Mouse (Mus musculus) midbrain, embryonic 15.5 days (tissue): ENCODE data around the gene Capn15. TPM values are rescaled to one million over a fixed set of nuclear protein-coding genes. Genes with fewer than 3 reads are reported as not detected.

Source experiments
- ATAC-seq: fragments of 200-750 bp; cut with Nextera tagmentation; replicated peaks from 2 replicates; pipeline ENCODE4 v1.8.0; 2017; ENCODE audit warnings: moderate TSS enrichment
- H3K27ac ChIP-seq: fragments of 300-500 bp; sonication (generic); 2 replicates; pipeline ENCODE4 v1.5.1; 2015; ENCODE audit warnings: mild to moderate bottlenecking, inconsistent platforms
- H3K27me3 ChIP-seq: fragments of 300-500 bp; sonication (generic); replicated peaks from 2 replicates; pipeline ENCODE4 v1.6.1; 2015; ENCODE audit warnings: inconsistent platforms
- H3K36me3 ChIP-seq: fragments of 300-500 bp; sonication (generic); replicated peaks from 2 replicates; pipeline ENCODE4 v1.6.1; 2015; ENCODE audit warnings: inconsistent platforms
- H3K4me1 ChIP-seq: fragments of 300-500 bp; sonication (generic); 2 replicates; pipeline ENCODE4 v1.6.1; 2015; ENCODE audit warnings: inconsistent platforms
- H3K4me2 ChIP-seq: fragments of 300-500 bp; sonication (generic); 2 replicates; pipeline ENCODE4 v1.6.1; 2015; ENCODE audit warnings: inconsistent platforms, mild to moderate bottlenecking, moderate library complexity
- H3K4me3 ChIP-seq: fragments of 300-500 bp; sonication (generic); 2 replicates; pipeline ENCODE4 v1.5.1; 2015; ENCODE audit warnings: mild to moderate bottlenecking, inconsistent platforms
- H3K9ac ChIP-seq: fragments of 300-500 bp; sonication (generic); 2 replicates; pipeline ENCODE4 v1.6.1; 2015; ENCODE audit warnings: mild to moderate bottlenecking, inconsistent platforms
- H3K9me3 ChIP-seq: fragments of 300-500 bp; sonication (generic); 2 replicates; pipeline ENCODE4 v1.6.1; 2016; ENCODE audit warnings: inconsistent platforms
- WGBS: fragments of 180-500 bp; shearing (Covaris S2); methylation state at CpG from one replicate; pipeline ENCODE4 v1.1.7; 2015; ENCODE audit warnings: mixed read lengths; 5-methylcytosine and 5-hydroxymethylcytosine counted together
- polyA plus RNA-seq: library from polyadenylated mRNA; unstranded; fragments of >200 nt; fragmentation: Nextera tagmentation; extraction: Ambion mirVana; gene quantifications from 2 replicates; pipeline ENCODE4 v1.2.1, GENCODE M21; 2015

Capn15 gene
- polyA plus RNA-seq, 1 experiment from 2014 or later: 23.8 TPM

DNA sequence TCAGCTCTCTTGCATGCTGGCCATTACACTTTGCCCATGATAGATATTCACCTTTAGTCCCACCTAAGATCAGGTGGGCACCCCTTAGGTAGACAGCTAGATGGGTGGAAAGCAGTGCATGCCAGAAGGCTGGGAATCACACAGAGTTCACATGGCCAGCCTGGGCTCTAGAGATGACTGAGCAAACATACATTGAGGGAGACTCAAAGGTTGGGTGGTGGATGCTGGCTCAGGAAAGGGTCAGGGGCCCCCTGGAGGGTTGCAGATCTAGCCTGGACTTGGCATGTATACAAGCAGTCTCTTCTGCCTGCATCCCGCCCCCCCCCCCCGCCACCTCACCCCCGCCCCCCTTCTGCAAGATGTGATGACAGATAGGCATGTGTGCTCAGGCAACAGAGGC lies 34.9 kb downstream of the Capn15 start:
- Histone ChIP-seq H3K9me3 (no peaks in the 10 kb centered on the region), H3K27me3 (peaks cover 45% of the 10 kb centered on the region), H3K9ac (no peak overlapping the region), H3K4me3 (0 out of 2 replicates have a peak overlapping the region, but pooled peaks have one; percentile 6), H3K36me3 (no peaks in the 10 kb centered on the region), H3K4me1 (peaks cover 11% of the 10 kb centered on the region), H3K4me2 (no peak overlapping the region), H3K27ac (no peak overlapping the region)
- WGBS: 4% methylated on average over 3 of the region's 3 CpGs
- ATAC-seq: no peak

DNA sequence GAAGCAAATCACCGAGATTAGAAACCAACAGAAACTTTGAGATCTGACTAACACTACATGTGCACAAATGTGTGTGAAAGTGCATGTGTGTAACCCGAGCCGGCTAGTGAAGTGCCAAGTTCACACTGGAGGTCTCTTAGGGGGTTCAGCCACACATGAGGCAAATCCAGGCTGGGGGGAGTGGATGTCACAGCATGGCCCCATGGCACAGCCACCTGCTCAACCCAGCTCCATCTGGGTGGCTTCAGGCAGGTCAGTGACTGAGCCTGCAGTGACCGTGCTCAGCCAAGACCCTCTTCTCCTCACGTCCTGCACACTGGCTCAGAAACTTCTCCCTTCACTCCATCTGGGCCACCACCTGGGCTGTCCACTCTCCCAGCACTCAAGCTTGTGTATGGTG lies 35.6 kb downstream of the Capn15 start:
- ATAC-seq: no peak
- peaks cover 45% of the 10 kb centered on the region for H3K27me3 ChIP-seq
- H3K36me3 ChIP-seq: no peaks in the 10 kb centered on the region
- H3K9ac ChIP-seq: no peak overlapping the region
- WGBS: 74% methylated on average over 5 of the region's 5 CpGs
- H3K27ac ChIP-seq: no peak overlapping the region
- peaks cover 11% of the 10 kb centered on the region for H3K4me1 ChIP-seq
- H3K9me3 ChIP-seq: no peaks in the 10 kb centered on the region
- no peak overlapping the region for H3K4me3 ChIP-seq
- H3K4me2 ChIP-seq: no peak overlapping the region

DNA sequence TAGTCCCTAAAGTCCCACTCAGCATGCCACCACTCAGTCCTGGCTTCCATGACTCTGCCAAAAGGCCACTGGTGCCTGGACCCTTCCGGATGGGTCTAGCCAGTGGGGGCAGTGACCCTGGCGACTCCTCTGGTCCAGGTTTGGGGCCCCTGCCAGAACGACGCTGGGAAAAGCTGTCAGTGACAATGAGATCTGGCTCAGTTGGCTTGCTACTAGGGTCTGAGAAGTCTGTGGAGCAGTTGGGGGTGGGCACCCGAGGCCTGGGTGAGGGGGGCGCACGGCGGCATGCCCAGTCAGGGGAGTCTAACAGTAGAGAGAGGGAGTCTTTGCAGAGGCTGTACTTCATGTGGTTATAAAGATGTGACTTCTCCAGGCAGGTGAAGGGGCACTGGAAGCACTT lies 37.5 kb downstream of the Capn15 start:
- H3K4me3 ChIP-seq: no peak overlapping the region
- H3K36me3 ChIP-seq: no peaks in the 10 kb centered on the region
- no peak for ATAC-seq
- no peak overlapping the region for H3K4me2 ChIP-seq
- H3K9ac ChIP-seq: no peak overlapping the region
- no peak overlapping the region for H3K27ac ChIP-seq
- WGBS: 77% methylated on average over 8 of the region's 8 CpGs
- H3K9me3 ChIP-seq: no peaks in the 10 kb centered on the region
- H3K27me3 ChIP-seq: peaks cover 35% of the 10 kb centered on the region
- peaks cover 11% of the 10 kb centered on the region for H3K4me1 ChIP-seq

DNA sequence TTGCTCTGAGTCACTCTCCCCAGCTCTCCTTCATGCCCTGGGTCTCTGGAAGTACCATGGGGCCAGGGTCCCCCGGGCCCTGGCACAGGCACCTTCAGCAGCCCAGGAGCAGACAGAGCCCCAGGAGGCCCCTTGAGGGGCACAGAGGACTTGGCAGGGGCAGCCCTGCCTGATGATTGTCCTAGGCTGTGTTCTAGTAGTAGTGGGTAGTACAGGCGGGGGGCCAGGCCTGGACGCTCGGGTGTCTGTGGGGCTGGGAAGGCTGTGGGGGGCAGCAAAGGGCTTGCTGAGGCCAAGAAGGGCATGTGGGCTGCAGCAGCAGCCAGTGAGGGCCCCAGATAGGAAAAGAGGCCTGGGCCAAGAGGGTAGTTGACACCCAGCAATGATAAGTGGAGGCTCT lies 38.0 kb downstream of the Capn15 start:
- Histone ChIP-seq H3K9me3 (no peaks in the 10 kb centered on the region), H3K4me1 (peaks cover 11% of the 10 kb centered on the region), H3K27me3 (peaks cover 30% of the 10 kb centered on the region), H3K9ac (no peak overlapping the region), H3K27ac (no peak overlapping the region), H3K36me3 (no peaks in the 10 kb centered on the region), H3K4me3 (no peak overlapping the region), H3K4me2 (no peak overlapping the region)
- 80% methylated on average over 4 of the region's 4 CpGs for WGBS
- no peak for ATAC-seq

DNA sequence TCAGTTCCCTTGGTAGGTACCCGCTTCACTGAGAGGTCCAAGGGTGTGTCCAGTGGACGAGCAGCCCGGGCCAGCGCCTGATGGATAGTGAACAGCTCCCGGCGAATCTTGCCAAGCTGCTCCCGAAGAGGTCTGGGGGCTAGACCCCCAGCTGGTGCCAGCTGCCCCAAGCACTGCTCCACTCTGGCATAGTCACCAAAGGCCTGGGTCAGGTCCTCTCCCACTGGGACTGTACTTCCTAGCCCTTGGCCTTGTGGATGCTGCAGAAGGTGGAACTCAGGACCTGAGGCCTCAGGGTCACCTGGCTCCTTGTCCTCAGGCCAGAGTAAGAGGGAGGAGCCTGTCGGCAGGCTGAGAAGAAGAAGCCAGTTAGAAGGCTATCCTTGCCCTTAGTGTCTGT lies 38.7 kb downstream of the Capn15 start:
- Histone ChIP-seq H3K9ac (no peak overlapping the region), H3K27me3 (peaks cover 24% of the 10 kb centered on the region), H3K4me1 (peaks cover 11% of the 10 kb centered on the region), H3K36me3 (no peaks in the 10 kb centered on the region), H3K4me3 (no peak overlapping the region), H3K9me3 (no peaks in the 10 kb centered on the region), H3K4me2 (no peak overlapping the region), H3K27ac (no peak overlapping the region)
- WGBS: 83% methylated on average over 8 of the region's 8 CpGs
- ATAC-seq: no peak

DNA sequence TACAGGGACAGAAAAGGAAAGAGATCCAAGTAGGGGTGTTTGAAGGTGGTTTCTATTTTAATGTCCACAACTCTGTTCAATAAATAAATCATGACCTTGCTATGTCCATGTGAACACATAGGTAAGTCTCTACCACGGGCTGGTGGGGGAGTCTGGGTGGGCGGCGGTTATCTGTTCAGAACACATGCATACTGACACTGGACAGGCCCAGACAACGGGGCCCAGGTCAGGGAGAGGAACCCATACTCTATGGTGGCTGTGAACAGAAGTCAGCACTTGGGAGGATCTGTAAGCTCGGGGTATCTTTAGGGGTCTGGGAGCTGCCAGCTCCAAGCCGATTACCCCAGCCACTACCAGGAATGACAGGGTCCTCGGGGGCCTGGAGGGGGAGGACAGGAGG lies 39.2 kb downstream of the Capn15 start:
- WGBS: 77% methylated on average over 7 of the region's 7 CpGs

DNA sequence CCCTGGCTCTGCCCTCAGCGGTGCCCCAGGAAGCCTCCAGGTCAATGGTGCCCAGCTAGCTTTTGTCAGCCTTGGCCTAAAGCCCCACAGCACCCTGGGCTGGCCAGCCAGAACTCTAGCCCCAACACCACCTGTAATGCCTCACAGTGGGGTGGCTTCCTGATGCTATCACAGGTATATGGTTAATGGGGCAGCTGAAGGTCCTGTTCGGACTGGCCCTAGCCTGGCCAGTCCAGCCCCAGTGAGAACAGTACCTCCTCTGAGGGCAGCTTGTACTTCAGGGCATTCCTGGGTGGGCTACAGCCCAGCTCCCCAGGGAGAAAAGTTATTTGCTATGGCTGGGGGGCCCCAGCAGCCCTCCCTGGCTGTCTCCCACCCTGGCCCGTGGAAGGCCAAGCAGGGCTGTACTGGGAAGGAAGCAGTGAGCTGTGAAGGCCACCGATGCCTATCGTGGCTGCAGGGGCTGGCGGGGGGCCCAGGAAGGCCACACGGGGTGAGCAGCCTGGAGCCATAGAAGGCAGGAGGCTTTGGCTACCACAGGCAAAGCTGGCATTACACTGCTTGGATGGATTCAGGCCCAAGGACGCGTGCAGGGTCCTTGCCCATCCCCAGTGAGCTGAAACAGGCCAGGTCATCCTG lies 40.0 kb downstream of the Capn15 start:
- H3K9ac ChIP-seq: no peak overlapping the region
- no peak for ATAC-seq
- 57% methylated on average over 9 of the region's 9 CpGs for WGBS

More for the DNA sequence above, 39.2 kb downstream of the Capn15 start:
- no peak for ATAC-seq
- no peaks in the 10 kb centered on the region for H3K36me3 ChIP-seq
- peaks cover 7% of the 10 kb centered on the region; the same call in 1 of the 2 replicates for H3K4me1 ChIP-seq
- H3K9ac ChIP-seq: no peak overlapping the region
- H3K9me3 ChIP-seq: no peaks in the 10 kb centered on the region
- peaks cover 18% of the 10 kb centered on the region for H3K27me3 ChIP-seq
- no peak overlapping the region for H3K4me3 ChIP-seq
- no peak overlapping the region for H3K4me2 ChIP-seq
- H3K27ac ChIP-seq: no peak overlapping the region

DNA sequence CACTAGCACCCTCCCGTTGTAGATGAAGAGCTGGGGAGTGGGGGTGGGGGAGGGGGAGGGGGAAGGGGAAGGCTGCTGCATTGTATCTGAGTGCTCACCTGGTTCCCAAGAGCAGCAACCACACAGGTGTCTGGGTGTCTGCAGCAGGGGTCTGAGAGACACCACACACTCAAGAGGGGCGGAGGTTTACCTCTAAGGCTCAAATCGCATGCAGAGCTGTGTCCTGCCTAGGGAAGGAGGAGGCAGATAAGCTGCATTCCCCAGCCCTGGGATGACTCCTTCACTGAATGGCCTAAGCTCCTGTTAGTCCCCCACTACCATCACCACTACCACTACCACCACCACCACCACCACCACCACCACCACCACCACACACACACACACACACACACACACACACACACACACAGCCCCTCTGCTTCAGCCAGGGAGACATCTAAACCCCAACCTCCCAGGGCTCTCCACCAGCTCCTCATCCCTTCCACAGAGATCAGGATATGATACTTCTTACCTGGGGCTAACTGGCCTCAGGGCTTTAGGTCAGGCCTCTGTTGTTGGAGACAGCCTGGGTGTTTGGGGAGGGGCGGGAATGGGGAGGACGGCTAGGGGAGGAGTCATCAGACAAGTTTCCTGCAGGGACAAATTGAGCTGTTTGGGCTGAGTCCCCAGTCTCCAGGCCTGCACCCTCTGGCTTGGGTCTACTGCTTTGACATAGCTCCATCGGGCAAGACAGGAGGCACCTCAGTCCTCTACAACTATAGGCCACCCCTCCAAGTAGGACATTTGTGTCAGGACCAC lies 41.0 kb downstream of the Capn15 start, which contains the start of the genes Pigq and Nhlrc4:
TSS of gene Pigq (minus strand) at position 571 of the 798 bp plus-strand sequence.
TSS of gene Nhlrc4 (minus strand) at position 596 of the 798 bp plus-strand sequence.
- Histone ChIP-seq H3K27ac (no peak within 1 kb of the TSS), H3K4me1 (peaks cover 14% of the 10 kb centered on the region), H3K4me3 (no peak within 1 kb of the TSS), H3K4me2 (no peak within 1 kb of the TSS), H3K9ac (no peak within 1 kb of the TSS), H3K27me3 (peaks cover under 1% of the 10 kb centered on the region), H3K36me3 (no peaks in the 10 kb centered on the region), H3K9me3 (no peaks in the 10 kb centered on the region)
- ATAC-seq: no peak
- WGBS: 58% methylated on average over 6 of the region's 6 CpGs

More for the DNA sequence above, 40.0 kb downstream of the Capn15 start:
- no peak overlapping the region for H3K4me3 ChIP-seq
- peaks cover 11% of the 10 kb centered on the region for H3K4me1 ChIP-seq
- no peaks in the 10 kb centered on the region for H3K36me3 ChIP-seq
- no peak overlapping the region for H3K27ac ChIP-seq
- no peaks in the 10 kb centered on the region for H3K9me3 ChIP-seq
- no peak overlapping the region for H3K4me2 ChIP-seq
- peaks cover 11% of the 10 kb centered on the region for H3K27me3 ChIP-seq

DNA sequence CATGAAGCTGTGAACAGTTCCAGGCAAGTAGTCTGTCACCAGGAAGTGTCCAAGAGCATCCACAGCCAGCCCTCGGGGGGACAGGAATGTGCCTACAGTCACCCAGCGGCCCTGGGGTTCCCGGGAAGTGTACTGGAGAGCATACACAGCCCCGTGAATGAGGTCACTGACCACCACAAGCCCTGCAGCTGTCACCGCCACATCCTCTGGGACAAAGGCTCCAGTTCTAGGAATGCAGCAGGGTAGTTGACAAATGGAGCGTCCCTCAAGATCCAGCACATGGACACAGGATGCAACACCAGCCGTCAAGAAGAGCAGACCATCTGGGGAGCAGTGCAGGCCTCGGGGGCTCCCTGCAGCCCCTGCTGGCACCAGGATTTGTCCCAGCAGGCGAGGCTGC lies 41.8 kb downstream of the Capn15 start:
- no peak overlapping the region for H3K4me2 ChIP-seq
- H3K4me1 ChIP-seq: peaks cover 14% of the 10 kb centered on the region
- H3K27me3 ChIP-seq: no peaks in the 10 kb centered on the region
- H3K27ac ChIP-seq: no peak overlapping the region
- ATAC-seq: no peak
- H3K9me3 ChIP-seq: no peaks in the 10 kb centered on the region
- H3K4me3 ChIP-seq: no peak overlapping the region
- no peak overlapping the region for H3K9ac ChIP-seq
- WGBS: 76% methylated on average over 9 of the region's 9 CpGs
- H3K36me3 ChIP-seq: no peaks in the 10 kb centered on the region

DNA sequence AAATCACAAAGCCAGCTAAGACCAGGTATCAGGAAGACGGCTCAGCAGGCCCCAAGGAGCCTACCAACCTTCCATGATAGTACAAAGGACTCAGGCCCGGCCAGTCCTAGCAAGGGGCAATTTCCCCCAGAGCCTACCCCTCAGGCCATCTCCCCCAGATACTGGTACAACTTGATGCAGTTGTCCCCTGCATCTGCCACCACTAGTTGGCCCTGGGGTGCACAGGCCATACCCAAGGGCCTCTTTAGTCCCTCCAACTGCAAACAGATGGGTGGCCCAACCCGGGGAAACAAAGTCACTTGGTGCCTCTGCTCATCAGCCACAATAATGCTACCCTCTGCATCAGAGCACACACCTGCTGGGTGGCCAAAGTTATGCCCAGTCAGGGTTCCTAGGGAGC lies 42.4 kb downstream of the Capn15 start:
- H3K4me3 ChIP-seq: no peak overlapping the region
- H3K27ac ChIP-seq: no peak overlapping the region
- 88% methylated on average over 3 of the region's 3 CpGs for WGBS

DNA sequence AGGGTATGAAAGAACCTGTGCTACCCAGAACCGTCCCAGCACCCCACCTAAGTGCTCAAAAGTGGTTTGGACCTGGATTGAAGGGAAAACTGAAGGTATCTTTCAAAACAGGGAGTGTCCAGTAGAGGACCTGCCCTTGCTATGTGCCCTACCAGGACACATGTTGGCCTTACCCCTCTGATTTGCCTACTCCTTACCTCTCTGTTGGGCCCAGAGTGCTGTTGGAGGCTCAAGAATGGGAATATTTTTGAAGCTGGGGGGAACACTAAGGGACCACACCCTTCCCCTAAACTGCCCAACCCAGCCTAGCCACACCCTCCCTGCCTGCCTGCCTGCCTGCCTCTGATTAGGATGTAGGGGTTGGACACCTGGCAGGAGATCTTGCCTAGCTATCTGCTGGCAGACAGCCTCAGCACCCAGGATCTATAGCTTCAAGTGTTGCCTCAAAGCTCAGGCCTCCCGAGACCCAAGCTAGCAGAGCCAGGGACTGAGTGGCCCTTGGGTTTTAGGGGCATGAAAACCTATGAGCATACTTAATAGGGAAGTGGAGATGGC lies 42.9 kb downstream of the Capn15 start:
- Histone ChIP-seq H3K4me2 (no peak overlapping the region), H3K4me3 (no peak overlapping the region), H3K9me3 (no peaks in the 10 kb centered on the region), H3K4me1 (peaks cover 14% of the 10 kb centered on the region), H3K27ac (no peak overlapping the region), H3K9ac (no peak overlapping the region), H3K36me3 (no peaks in the 10 kb centered on the region), H3K27me3 (no peaks in the 10 kb centered on the region)
- ATAC-seq: no peak
- 82% methylated on average over 2 of the region's 2 CpGs for WGBS

More for the DNA sequence above, 42.4 kb downstream of the Capn15 start:
- H3K4me1 ChIP-seq: peaks cover 14% of the 10 kb centered on the region
- ATAC-seq: no peak
- H3K4me2 ChIP-seq: no peak overlapping the region
- no peaks in the 10 kb centered on the region for H3K36me3 ChIP-seq
- H3K27me3 ChIP-seq: no peaks in the 10 kb centered on the region
- no peak overlapping the region for H3K9ac ChIP-seq
- H3K9me3 ChIP-seq: no peaks in the 10 kb centered on the region

DNA sequence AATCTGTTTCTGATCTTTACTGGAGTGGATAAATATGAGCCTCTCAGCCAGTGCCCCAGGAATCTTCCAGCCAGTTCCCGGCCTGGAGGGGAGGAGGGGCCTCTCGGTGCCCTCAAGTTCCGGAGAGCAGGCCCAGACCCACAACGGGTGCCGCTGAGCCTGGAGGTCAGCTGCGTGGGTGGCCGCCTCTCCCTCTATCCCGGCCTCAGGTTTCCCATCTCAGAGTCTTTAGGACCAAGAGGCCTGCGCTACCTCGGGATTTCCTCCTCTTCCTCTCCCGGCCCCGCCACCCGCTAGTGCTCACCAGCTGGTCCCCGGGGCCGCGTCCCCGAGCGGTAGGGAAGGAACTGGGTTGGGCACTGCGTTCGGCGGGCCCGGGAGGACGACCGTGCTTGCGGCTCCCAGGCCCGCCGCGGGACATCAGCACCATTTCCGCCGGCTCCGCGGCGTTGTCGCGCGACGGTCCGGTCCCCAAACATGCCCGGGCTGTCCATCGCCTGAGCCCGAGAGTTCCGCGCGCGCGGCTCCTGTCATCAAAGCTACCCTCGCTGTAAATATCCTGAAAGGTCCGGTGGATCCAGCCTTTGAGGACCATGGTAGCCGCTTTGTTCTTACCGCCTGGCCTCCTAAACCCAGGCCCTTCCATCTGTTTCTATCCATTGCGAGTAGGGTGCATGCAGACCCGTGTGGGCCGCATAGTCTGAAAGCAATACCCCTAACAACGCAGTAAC lies 43.9 kb downstream of the Capn15 start:
- WGBS: 2% methylated on average over 54 of the region's 54 CpGs
- Histone ChIP-seq H3K27ac (peak overlapping the region; percentile 87), H3K9ac (peak overlapping the region; percentile 95), H3K36me3 (0 out of 2 replicates have a peak, but pooled peaks cover 4% of the 10 kb centered on the region), H3K4me1 (peaks cover 14% of the 10 kb centered on the region), H3K4me2 (peak overlapping the region; percentile 79), H3K27me3 (no peaks in the 10 kb centered on the region), H3K9me3 (no peaks in the 10 kb centered on the region), H3K4me3 (peak overlapping the region; percentile 89)
- ATAC-seq: peak; percentile 85
